Mouse (Mus musculus): Measurements from ENCODE around the gene Pogk. TPM values are rescaled to one million over a fixed set of nuclear protein-coding genes. Genes with fewer than 3 reads are reported as not detected.

Gene Pogk
- total and polyA plus RNA-seq, 3 experiments, result 0.22 TPM; not detected in 2

DNA sequence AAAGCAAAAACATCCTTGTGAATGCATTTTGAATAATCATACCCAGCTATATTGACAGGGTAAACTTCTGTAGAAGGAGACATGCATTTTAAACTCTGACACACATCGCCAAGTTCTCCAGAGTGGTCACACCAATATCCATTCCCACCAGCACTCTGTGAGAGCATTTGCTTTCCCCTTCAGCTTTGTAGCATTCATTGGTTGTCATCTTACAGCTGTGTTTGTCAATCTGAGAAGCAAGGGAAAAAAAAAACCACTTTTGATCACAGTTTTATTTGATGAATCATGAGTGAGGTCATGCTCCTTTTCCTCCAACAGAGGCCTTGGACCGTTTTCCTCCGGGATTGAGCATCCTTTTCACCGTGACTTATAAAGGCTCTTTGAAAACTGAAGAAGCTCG is 66.1 kb downstream of the Pogk start:
- Histone ChIP-seq H3K4me1 (ENCODE audit: insufficient read depth, low read depth, low read length) (no peaks in the 10 kb centered on the region), H3K4me3 (ENCODE audit: low read depth, low read length) (no peak overlapping the region), H3K36me3 (replicated peaks) (no peaks in the 10 kb centered on the region), H3K9me3 (replicated peaks) (no peaks in the 10 kb centered on the region), H3K27me3 (ENCODE audit: insufficient read depth, low read length) (no peaks in the 10 kb centered on the region)
- ATAC-seq (ENCODE audit: extremely low read depth, insufficient number of reproducible peaks, low FRiP score, poor library complexity, severe bottlenecking) (no peak), DNase-seq (ENCODE audit: low spot score) (no peak)
- TF ChIP-seq GATA1 (IDR thresholded peaks at IDR 0.05; ENCODE audit: borderline replicate concordance, low read length) (no peak), POLR2AphosphoS5 (IDR thresholded peaks at IDR 0.05; ENCODE audit: insufficient replicate concordance, low read depth, low read length) (no peak), GATA2 (IDR thresholded peaks at IDR 0.05; ENCODE audit: borderline replicate concordance, low read depth, low read length) (no peak), CTCF (IDR thresholded peaks at IDR 0.05; ENCODE audit: low read depth, low read length) (no peak), TAL1 (conservative IDR thresholded peaks at IDR 0.05; ENCODE audit: low read depth, low read length) (no peak)

DNA sequence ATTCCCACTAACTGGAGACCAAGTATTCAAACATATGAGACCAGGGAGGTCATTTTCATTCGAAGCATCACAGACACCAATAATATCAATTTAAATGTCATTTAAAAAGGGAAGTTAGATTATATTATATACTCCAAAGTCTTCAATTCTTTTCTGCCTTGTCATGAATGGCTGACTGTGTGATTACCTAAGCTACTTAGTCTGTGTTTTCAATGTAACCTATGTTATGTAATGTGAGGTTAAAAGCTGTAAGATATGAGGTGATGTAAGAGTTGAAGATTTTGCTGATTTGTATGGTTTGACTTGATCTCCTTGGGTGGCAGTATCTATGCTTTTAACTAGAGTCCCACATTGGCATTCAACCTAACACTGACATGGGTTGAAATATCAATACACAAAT is 67.1 kb downstream of the Pogk start:
- ATAC-seq (ENCODE audit: extremely low read depth, insufficient number of reproducible peaks, low FRiP score, poor library complexity, severe bottlenecking), result no peak

DNA sequence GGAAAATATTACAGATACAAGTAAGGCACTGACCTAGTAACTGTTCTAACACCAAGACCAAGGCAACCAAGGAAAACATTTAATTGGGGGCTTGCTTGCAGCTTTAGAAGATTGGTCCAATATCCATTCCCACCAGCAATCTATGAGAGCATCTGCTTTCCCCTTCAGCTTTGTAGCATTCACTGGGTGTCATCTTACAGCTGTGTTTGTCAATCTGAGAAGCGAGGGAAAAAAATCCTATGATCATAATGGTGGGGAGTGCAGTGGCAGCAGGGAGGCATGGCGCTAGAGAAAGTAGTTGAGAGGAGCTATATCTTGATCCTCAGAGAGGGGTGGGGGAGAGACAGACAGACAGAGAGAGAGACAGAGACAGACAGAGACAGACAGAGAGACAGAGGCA is 67.6 kb downstream of the Pogk start:
- H3K4me3 ChIP-seq (ENCODE audit: low read depth, low read length), result no peak overlapping the region
- no peak for ATAC-seq (ENCODE audit: extremely low read depth, insufficient number of reproducible peaks, low FRiP score, poor library complexity, severe bottlenecking)

More for the DNA sequence above, 67.1 kb downstream of the Pogk start:
- Histone ChIP-seq H3K27me3 (ENCODE audit: insufficient read depth, low read length) (no peaks in the 10 kb centered on the region), H3K4me3 (ENCODE audit: low read depth, low read length) (no peak overlapping the region), H3K36me3 (replicated peaks) (no peaks in the 10 kb centered on the region), H3K9me3 (replicated peaks) (no peaks in the 10 kb centered on the region), H3K4me1 (ENCODE audit: insufficient read depth, low read depth, low read length) (no peaks in the 10 kb centered on the region)
- no peak for TF ChIP-seq GATA2 (IDR thresholded peaks at IDR 0.05; ENCODE audit: borderline replicate concordance, low read depth, low read length)
- DNase-seq (ENCODE audit: low spot score), result no peak

DNA sequence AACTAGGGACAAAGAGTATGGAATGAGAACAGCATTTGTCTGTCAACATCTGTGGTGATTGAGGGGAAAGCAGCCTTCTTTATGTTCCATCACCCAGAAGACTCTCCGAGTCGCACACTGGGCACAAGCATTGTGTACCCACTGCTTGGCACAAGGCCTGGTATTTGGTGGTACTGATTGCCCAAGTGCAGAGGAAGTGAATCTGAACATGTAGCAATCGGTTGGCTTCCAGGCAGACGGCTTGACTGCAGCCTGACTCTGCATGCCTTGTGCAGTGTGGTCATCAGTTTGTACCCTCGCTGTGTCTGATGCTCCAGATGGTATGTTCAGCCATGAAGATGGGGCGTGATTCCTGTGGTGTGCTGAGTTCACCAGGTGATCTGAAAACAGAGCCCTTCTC is 70.6 kb downstream of the Pogk start:
- no peak for DNase-seq (ENCODE audit: low spot score)
- H3K9me3 ChIP-seq (replicated peaks), result no peaks in the 10 kb centered on the region
- ATAC-seq (ENCODE audit: extremely low read depth, insufficient number of reproducible peaks, low FRiP score, poor library complexity, severe bottlenecking), result no peak
- H3K36me3 ChIP-seq (replicated peaks), result no peaks in the 10 kb centered on the region
- no peaks in the 10 kb centered on the region for H3K27me3 ChIP-seq (ENCODE audit: insufficient read depth, low read length)
- TF ChIP-seq GATA2 (IDR thresholded peaks at IDR 0.05; ENCODE audit: borderline replicate concordance, low read depth, low read length) (no peak), POLR2AphosphoS5 (IDR thresholded peaks at IDR 0.05; ENCODE audit: insufficient replicate concordance, low read depth, low read length) (no peak), CTCF (IDR thresholded peaks at IDR 0.05; ENCODE audit: low read depth, low read length) (no peak), TAL1 (conservative IDR thresholded peaks at IDR 0.05; ENCODE audit: low read depth, low read length) (no peak), GATA1 (IDR thresholded peaks at IDR 0.05; ENCODE audit: borderline replicate concordance, low read length) (no peak)
- H3K4me1 ChIP-seq (ENCODE audit: insufficient read depth, low read depth, low read length), result no peaks in the 10 kb centered on the region
- H3K4me3 ChIP-seq (ENCODE audit: low read depth, low read length), result no peak overlapping the region

More for the DNA sequence above, 67.6 kb downstream of the Pogk start:
- Histone ChIP-seq H3K4me1 (ENCODE audit: insufficient read depth, low read depth, low read length) (no peaks in the 10 kb centered on the region), H3K36me3 (replicated peaks) (no peaks in the 10 kb centered on the region), H3K27me3 (ENCODE audit: insufficient read depth, low read length) (no peaks in the 10 kb centered on the region), H3K9me3 (replicated peaks) (no peaks in the 10 kb centered on the region)
- TF ChIP-seq GATA2 (IDR thresholded peaks at IDR 0.05; ENCODE audit: borderline replicate concordance, low read depth, low read length) (no peak), TAL1 (conservative IDR thresholded peaks at IDR 0.05; ENCODE audit: low read depth, low read length) (no peak), GATA1 (IDR thresholded peaks at IDR 0.05; ENCODE audit: borderline replicate concordance, low read length) (no peak), CTCF (IDR thresholded peaks at IDR 0.05; ENCODE audit: low read depth, low read length) (no peak), POLR2AphosphoS5 (IDR thresholded peaks at IDR 0.05; ENCODE audit: insufficient replicate concordance, low read depth, low read length) (no peak)
- no peak for DNase-seq (ENCODE audit: low spot score)

Other genes with a start within 250 kb of the Pogk start
- not detected in 2 replicates for gene Mael, start 171.1 kb downstream of the Pogk start, total RNA-seq (2014; fragmentation: Nextera tagmentation)
- 0.16 TPM in 1 of 2 replicates, not detected in the other for gene Mael, start 171.1 kb downstream of the Pogk start, total RNA-seq (2017)
- gene Mael, start 171.1 kb downstream of the Pogk start, polyA plus RNA-seq (2012), result not detected in 2 replicates
- gene Ildr2, start 155.7 kb downstream of the Pogk start, total RNA-seq (2014; fragmentation: Nextera tagmentation), result not detected in 2 replicates
- 0.06 and 0.11 TPM in 2 replicates for gene Ildr2, start 155.7 kb downstream of the Pogk start, total RNA-seq (2017)
- gene Ildr2, start 155.7 kb downstream of the Pogk start, polyA plus RNA-seq (2012), result 0.01 TPM in 1 of 2 replicates, not detected in the other
- 27.8 and 31.4 TPM in 2 replicates for gene Tada1, start 30.8 kb downstream of the Pogk start, total RNA-seq (2014; fragmentation: Nextera tagmentation)
- 41.3 and 49.4 TPM in 2 replicates for gene Tada1, start 30.8 kb downstream of the Pogk start, total RNA-seq (2017)
- 15.4 and 18.3 TPM in 2 replicates for gene Tada1, start 30.8 kb downstream of the Pogk start, polyA plus RNA-seq (2012)
- not detected in 2 replicates for gene Gm4846, start 87.7 kb upstream of the Pogk start, total RNA-seq (2014; fragmentation: Nextera tagmentation)
- gene Gm4846, start 87.7 kb upstream of the Pogk start, total RNA-seq (2017), result not detected in 2 replicates
- not detected in 2 replicates for gene Gm4846, start 87.7 kb upstream of the Pogk start, polyA plus RNA-seq (2012)
- not detected in 2 replicates for gene Gm4847, start 237.8 kb upstream of the Pogk start, total RNA-seq (2014; fragmentation: Nextera tagmentation)
- 0.06 TPM in 1 of 2 replicates, not detected in the other for gene Gm4847, start 237.8 kb upstream of the Pogk start, total RNA-seq (2017)
- not detected in 2 replicates for gene Gm4847, start 237.8 kb upstream of the Pogk start, polyA plus RNA-seq (2012)

Measured in G1E (cell line).